In the genomic region with DNA sequence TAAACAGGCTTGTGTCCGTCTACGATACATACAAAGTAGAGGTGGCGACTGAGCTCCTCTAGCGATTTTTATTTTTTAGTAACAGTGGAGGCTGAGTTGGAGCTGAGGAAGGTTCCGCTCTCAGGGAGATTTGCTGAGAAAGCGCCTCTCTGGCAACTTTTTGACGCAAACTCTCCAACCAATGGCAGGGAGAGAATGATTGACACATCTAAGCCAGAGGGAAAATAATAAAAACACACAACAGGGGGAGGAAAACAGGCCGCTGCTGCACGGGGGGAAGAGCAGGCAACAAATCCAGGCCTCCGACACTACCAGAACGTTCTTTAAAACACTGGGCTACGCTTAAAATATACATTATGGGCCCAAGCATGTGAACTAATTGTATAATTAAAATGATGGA, we compare ENCODE assay signal across 13 mouse cellular contexts. TPM values are rescaled to one million over a fixed set of nuclear protein-coding genes. Genes with fewer than 3 reads are reported as not detected.
A peak's percentile ranks its signal among the peaks of the same experiment; 100 is the strongest.
DNase-seq lines count a peak whose midpoint lies in the region; ATAC-seq lines count a peak whose summit lies in the region.
"Had no signal": no experiment of that assay in that cellular context is flagged by ENCODE, and none has a peak within 500 bp of the region (broad histone marks: within the 10 kb centered on the region; RNA-seq: fewer than 3 reads in every experiment).

No protein-coding gene starts in this region.

- H3K36me3 ChIP-seq in embryonic facial prominence, embryonic 11.5 days (replicated peaks; ENCODE audit: control insufficient read depth, insufficient read depth, low read depth, low read length) = no peaks in the 10 kb centered on the region
- H3K36me3 ChIP-seq in midbrain, embryonic 11.5 days (ENCODE audit: control insufficient read depth, insufficient read depth, low read length) = no peaks in the 10 kb centered on the region

- no peak overlapping the region for H3K4me3 ChIP-seq in embryonic facial prominence, embryonic 11.5 days (ENCODE audit: low read depth, low read length)
- peak overlapping the region; percentile 95 for H3K4me3 ChIP-seq in midbrain, embryonic 11.5 days (ENCODE audit: low read depth, low read length)

- no peak for ATAC-seq in embryonic facial prominence, embryonic 11.5 days (replicated peaks; ENCODE audit: insufficient number of reproducible peaks, low FRiP score, low TSS enrichment, low read depth)
- ATAC-seq in midbrain, embryonic 11.5 days (ENCODE audit: low FRiP score) = peak; percentile 69
- no peak for ATAC-seq in frontal cortex, adult (ENCODE audit: low TSS enrichment)

- H3K27ac ChIP-seq in embryonic facial prominence, embryonic 11.5 days (replicated peaks; ENCODE audit: low read depth, low read length) = no peak overlapping the region
- H3K27ac ChIP-seq in midbrain, embryonic 11.5 days (ENCODE audit: low read depth, low read length) = peak overlapping the region; percentile 98
- H3K27ac ChIP-seq: stomach, postnatal 0 days had no signal

- H3K4me2 ChIP-seq in embryonic facial prominence, embryonic 11.5 days (ENCODE audit: low read depth, low read length) = no peak overlapping the region
- H3K4me2 ChIP-seq in midbrain, embryonic 11.5 days = peak overlapping the region; percentile 100

- under 1% methylated on average over 12 of the region's 12 CpGs for WGBS in embryonic facial prominence, embryonic 11.5 days
- under 1% methylated on average over 12 of the region's 12 CpGs for WGBS in midbrain, embryonic 11.5 days

- no peaks in the 10 kb centered on the region for H3K9me3 ChIP-seq in embryonic facial prominence, embryonic 11.5 days (replicated peaks; ENCODE audit: control insufficient read depth, low read length)
- no peaks in the 10 kb centered on the region for H3K9me3 ChIP-seq in midbrain, embryonic 11.5 days (ENCODE audit: control insufficient read depth, low read length)

- H3K4me1 ChIP-seq in embryonic facial prominence, embryonic 11.5 days (ENCODE audit: control insufficient read depth, insufficient read depth, low read length) = no peaks in the 10 kb centered on the region; the same call in 1 of the 2 replicates
- 0 out of 2 replicates have a peak, but pooled peaks cover 7% of the 10 kb centered on the region for H3K4me1 ChIP-seq in midbrain, embryonic 11.5 days (ENCODE audit: control insufficient read depth, insufficient read depth, low read length)

- DNase-seq in ES-CJ7 (ENCODE audit: low read depth, low spot score) = peak; percentile 33
- DNase-seq in cerebellum, adult 18-20 months = peak; percentile 45 to 49
- DNase-seq in embryonic facial prominence, embryonic 11.5 days (ENCODE audit: low spot score) = peak; percentile 68
- DNase-seq in midbrain, embryonic 11.5 days (ENCODE audit: low spot score, missing footprints) = peak; percentile 97
- no peak for DNase-seq in kidney, adult 18-20 months
- DNase-seq in adrenal gland, postnatal 25 days = no peak
- DNase-seq: heart, postnatal 36 days; kidney, postnatal 25 days had no signal

- no peak overlapping the region for H3K9ac ChIP-seq in embryonic facial prominence, embryonic 11.5 days (replicated peaks; ENCODE audit: low read length)
- peak overlapping the region; percentile 100 for H3K9ac ChIP-seq in midbrain, embryonic 11.5 days (ENCODE audit: low read length)

- H3K27me3 ChIP-seq in embryonic facial prominence, embryonic 11.5 days (ENCODE audit: control insufficient read depth, insufficient read depth, low read length) = peaks cover 40% of the 10 kb centered on the region
- no peaks in the 10 kb centered on the region for H3K27me3 ChIP-seq in midbrain, embryonic 11.5 days (ENCODE audit: control insufficient read depth, insufficient read depth, low read length)
- H3K27me3 ChIP-seq: CH12.LX had no signal

RNA-seq across cellular contexts. Expression of a gene that starts 6.2 kb away (rescaled TPM):
- polyA plus RNA-seq in embryonic facial prominence, embryonic 11.5 days (2014; fragmentation: Nextera tagmentation; extraction: Ambion mirVana) = 16.6 and 20.5 TPM in 2 replicates
- 229 and 230 TPM in 2 replicates for polyA plus RNA-seq in midbrain, embryonic 11.5 days (2014; fragmentation: Nextera tagmentation; extraction: Ambion mirVana)
- not detected in 2 replicates for total RNA-seq in adrenal gland, postnatal 25 days (2021)
- total RNA-seq: CH12.LX; granulocyte monocyte progenitor cell, adult 5-6 weeks; heart, postnatal 36 days had no signal
- polyA plus RNA-seq: liver, embryonic 16.5 days; stomach, postnatal 0 days had no signal

Comparison
In these comparisons a context has a peak if more than half of its experiments do, and no peak if none do; other contexts are left out.
1. DNase-seq: peak in ES-CJ7 (single experiment), cerebellum, adult 18-20 months (2 of 2), embryonic facial prominence, embryonic 11.5 days (single experiment) and midbrain, embryonic 11.5 days (single experiment); none in kidney, adult 18-20 months (single experiment) and adrenal gland, postnatal 25 days (single experiment).
2. RNA of a gene that starts 6.2 kb away (polyA plus RNA-seq): 229 to 230 TPM in midbrain, embryonic 11.5 days; 16.6 to 20.5 TPM in embryonic facial prominence, embryonic 11.5 days; every median in the first group is over 10 times any median in the second.